Mouse (Mus musculus) hindbrain, embryonic 15.5 days (tissue): ENCODE measurements around the gene Elf1. TPM values are rescaled to one million over a fixed set of nuclear protein-coding genes. Genes with fewer than 3 reads are reported as not detected.
"Not testable (repeated sequence)": the region's sequence is repeated elsewhere in the genome, so short reads cannot be mapped to it uniquely, and the experiment has no call there.

Experiments used
- ATAC-seq: fragments of 200-750 bp; cut with Nextera tagmentation; 2 replicates; pipeline ENCODE4 v1.8.0; 2017; ENCODE audit warnings: low read depth, moderate number of reproducible peaks, moderate TSS enrichment; ENCODE audit not compliant: low FRiP score
- H3K27ac ChIP-seq: fragments of 300-500 bp; sonication (generic); replicated peaks from 2 replicates; pipeline ENCODE4 v1.5.1; 2015; ENCODE audit warnings: mild to moderate bottlenecking, inconsistent platforms
- H3K27me3 ChIP-seq: fragments of 300-500 bp; sonication (generic); 2 replicates; pipeline ENCODE4 v1.6.1; 2015; ENCODE audit warnings: control low read depth, inconsistent platforms
- H3K36me3 ChIP-seq: fragments of 300-500 bp; sonication (generic); 2 replicates; pipeline ENCODE4 v1.6.1; 2015; ENCODE audit warnings: control low read depth, inconsistent platforms
- H3K4me1 ChIP-seq: fragments of 300-500 bp; sonication (generic); replicated peaks from 2 replicates; pipeline ENCODE4 v1.6.1; 2015; ENCODE audit warnings: control low read depth, inconsistent platforms
- H3K4me2 ChIP-seq: fragments of 300-500 bp; sonication (generic); 2 replicates; pipeline ENCODE4 v1.6.1; 2015; ENCODE audit warnings: moderate library complexity, mild to moderate bottlenecking, inconsistent platforms
- H3K4me3 ChIP-seq: fragments of 300-500 bp; sonication (generic); 2 replicates; pipeline ENCODE4 v1.5.1; 2015; ENCODE audit warnings: mild to moderate bottlenecking, inconsistent platforms
- H3K9ac ChIP-seq: fragments of 300-500 bp; sonication (generic); 2 replicates; pipeline ENCODE4 v1.6.1; 2015; ENCODE audit warnings: inconsistent platforms
- H3K9me3 ChIP-seq: fragments of 300-500 bp; sonication (generic); 2 replicates; pipeline ENCODE4 v1.6.1; 2016; ENCODE audit warnings: control low read depth, inconsistent platforms
- WGBS: fragments of 180-500 bp; shearing (Covaris S2); methylation state at CpG from one replicate; pipeline ENCODE4 v1.1.7; 2015; 5-methylcytosine and 5-hydroxymethylcytosine counted together
- polyA plus RNA-seq: library from polyadenylated mRNA; unstranded; fragments of >200 nt; fragmentation: Nextera tagmentation; extraction: Ambion mirVana; gene quantifications from 2 replicates; pipeline ENCODE4 v1.2.1, GENCODE M21; 2015

The Elf1 gene
- polyA plus RNA-seq, 1 experiment from 2014 or later: 2.9 TPM

- Histone ChIP-seq H3K9me3 (no peaks in the 10 kb centered on the region), H3K36me3 (no peaks in the 10 kb centered on the region), H3K27me3 (no peaks in the 10 kb centered on the region), H3K4me3 (no peak overlapping the region), H3K27ac (no peak overlapping the region), H3K4me1 (no peaks in the 10 kb centered on the region), H3K4me2 (no peak overlapping the region), H3K9ac (no peak overlapping the region)
- 85% methylated on average over 8 of the region's 8 CpGs for WGBS
- no peak for ATAC-seq
These were observed 36.3 kb downstream of the Elf1 start for GRCm38 (mm10) chr14:79517185-79517740.

DNA sequence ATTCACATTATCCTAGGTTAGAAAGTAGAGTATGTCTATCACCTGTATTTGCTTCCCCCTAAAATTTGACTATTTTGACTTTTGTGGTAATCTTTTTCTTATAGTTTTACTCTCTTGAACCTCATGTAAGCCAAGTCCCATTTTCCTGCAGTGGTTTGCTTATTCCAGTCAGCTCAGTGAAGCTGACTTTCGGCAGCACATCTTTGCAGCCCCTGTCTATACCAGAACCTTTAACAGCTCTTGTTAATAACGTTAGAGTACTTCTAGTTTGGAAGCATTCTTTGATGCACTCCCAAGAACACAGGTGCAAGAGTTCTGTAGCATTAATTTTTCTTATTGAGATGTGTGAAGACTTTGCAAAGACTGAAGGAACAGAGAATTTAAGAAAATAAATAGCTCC lies 37.1 kb downstream of the Elf1 start:
- WGBS: 86% methylated on average over 2 of the region's 2 CpGs
- Histone ChIP-seq H3K4me2 (no peak overlapping the region), H3K27ac (no peak overlapping the region), H3K36me3 (no peaks in the 10 kb centered on the region), H3K4me1 (no peaks in the 10 kb centered on the region), H3K9me3 (no peaks in the 10 kb centered on the region), H3K9ac (no peak overlapping the region), H3K4me3 (no peak overlapping the region), H3K27me3 (no peaks in the 10 kb centered on the region)
- no peak for ATAC-seq

DNA sequence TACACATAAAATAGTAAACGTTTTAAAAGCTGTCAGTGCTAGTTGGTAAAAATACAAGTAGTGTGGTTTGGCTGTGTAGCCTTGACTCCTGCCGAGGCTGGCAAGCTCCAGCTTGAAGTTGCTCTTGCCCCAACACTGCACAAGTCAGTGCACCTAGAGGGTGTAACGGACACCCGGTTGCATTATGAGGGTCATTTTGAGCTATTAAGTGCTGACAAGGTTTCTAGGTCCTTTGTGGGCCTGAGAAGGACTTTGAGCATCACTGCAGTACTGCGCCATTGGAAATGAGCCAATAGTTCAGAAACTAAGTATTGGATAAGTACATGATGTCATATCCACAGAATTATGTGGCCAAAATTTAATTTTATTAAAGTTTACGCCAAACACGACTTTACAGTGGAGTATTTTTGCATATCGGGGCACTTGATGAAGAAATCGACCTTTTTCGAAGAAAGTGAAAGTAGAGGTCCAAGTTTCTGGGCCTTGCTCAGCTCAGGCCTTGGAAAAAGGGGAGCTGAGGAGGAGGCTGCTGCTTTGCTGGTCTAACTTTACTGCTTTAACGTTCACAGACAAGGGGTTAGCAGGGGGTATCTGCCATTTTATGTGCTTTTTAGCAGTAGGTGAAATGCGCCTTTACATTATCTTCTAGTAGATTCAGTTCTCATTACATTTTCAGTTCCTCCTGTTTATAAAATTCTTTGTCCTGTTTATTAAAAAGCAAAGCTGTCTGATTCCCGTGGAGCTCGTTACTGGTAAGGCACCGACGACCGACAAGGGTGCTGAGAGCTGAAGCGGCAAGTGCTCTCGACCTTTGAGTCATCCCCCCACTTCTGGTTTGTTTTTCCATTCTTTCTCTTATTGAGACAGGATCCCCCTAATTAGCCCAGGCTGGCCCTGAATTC lies 38.0 kb downstream of the Elf1 start:
- Histone ChIP-seq H3K27ac (no peak overlapping the region), H3K4me3 (no peak overlapping the region), H3K27me3 (no peaks in the 10 kb centered on the region), H3K9ac (no peak overlapping the region), H3K36me3 (no peaks in the 10 kb centered on the region), H3K9me3 (no peaks in the 10 kb centered on the region), H3K4me1 (no peaks in the 10 kb centered on the region), H3K4me2 (no peak overlapping the region)
- 76% methylated on average over 19 of the region's 19 CpGs for WGBS
- ATAC-seq: no peak

DNA sequence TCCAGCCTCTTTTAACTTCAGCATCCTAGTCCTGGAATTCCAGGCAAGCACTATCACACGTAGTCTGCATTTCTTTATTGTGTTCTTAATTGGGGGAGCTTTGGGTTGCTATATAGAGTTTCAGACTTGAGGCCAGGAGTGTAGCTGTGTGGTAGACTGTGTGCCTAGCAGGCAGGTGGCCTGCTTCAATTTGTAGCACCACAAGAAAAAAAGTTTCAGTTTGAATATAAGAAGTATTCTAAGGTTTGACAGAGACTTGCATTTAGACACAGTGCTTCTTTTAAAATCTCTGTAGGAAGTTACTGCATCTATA lies 38.6 kb downstream of the Elf1 start:
- H3K27me3 ChIP-seq: no peaks in the 10 kb centered on the region
- no peak overlapping the region for H3K4me2 ChIP-seq
- WGBS: 69% methylated on average over 1 of the region's 1 CpGs
- no peak overlapping the region for H3K4me3 ChIP-seq
- H3K36me3 ChIP-seq: no peaks in the 10 kb centered on the region
- no peak for ATAC-seq
- no peak overlapping the region for H3K27ac ChIP-seq
- H3K9ac ChIP-seq: no peak overlapping the region
- H3K9me3 ChIP-seq: no peaks in the 10 kb centered on the region
- H3K4me1 ChIP-seq: no peaks in the 10 kb centered on the region

DNA sequence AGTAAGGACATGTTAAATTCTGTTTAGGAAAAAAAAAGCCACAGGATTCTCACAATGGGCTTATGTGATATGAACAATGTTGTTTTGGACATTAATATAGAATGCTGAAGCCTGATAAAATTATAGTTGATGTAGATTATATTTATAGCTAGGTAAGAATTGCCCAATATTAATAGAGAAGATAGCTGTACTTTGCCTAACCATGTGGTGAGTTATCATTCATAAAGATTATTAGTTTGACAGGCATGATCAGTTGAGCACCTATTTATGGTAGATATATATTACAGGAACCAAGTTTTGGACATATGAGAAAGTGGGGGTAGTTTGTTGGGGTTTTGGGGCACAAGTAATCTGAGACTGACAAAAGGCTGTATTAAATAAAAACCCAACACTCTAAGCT lies 39.6 kb downstream of the Elf1 start:
- Histone ChIP-seq H3K9ac (no peak overlapping the region), H3K27ac (no peak overlapping the region), H3K4me3 (no peak overlapping the region), H3K27me3 (no peaks in the 10 kb centered on the region), H3K4me2 (no peak overlapping the region), H3K4me1 (no peaks in the 10 kb centered on the region), H3K9me3 (no peaks in the 10 kb centered on the region), H3K36me3 (no peaks in the 10 kb centered on the region)
- ATAC-seq: no peak

DNA sequence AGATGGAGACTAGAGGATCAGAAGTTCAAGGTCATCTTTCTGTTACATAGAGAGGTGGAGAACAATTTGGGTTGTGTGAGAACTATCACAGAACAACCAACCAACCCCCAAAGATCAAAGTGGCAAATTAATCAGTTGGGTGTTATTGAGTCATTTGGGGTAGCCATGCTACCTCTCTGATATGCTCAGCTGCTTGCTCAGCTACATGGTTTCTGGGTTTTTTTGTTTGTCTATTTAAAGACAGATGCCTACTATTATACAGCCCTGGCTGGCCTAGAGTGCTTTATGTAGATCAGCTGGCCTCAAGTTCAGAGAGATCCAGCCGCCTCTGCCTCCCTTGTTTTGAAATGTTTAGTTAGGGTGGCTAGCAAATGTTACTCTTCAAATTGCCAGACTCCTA lies 40.1 kb downstream of the Elf1 start:
- H3K9me3 ChIP-seq: no peaks in the 10 kb centered on the region
- H3K4me3 ChIP-seq: no peak overlapping the region
- WGBS: 81% methylated on average over 1 of the region's 1 CpGs
- H3K4me1 ChIP-seq: no peaks in the 10 kb centered on the region
- H3K4me2 ChIP-seq: no peak overlapping the region
- H3K27me3 ChIP-seq: no peaks in the 10 kb centered on the region
- no peak overlapping the region for H3K27ac ChIP-seq
- no peak for ATAC-seq
- H3K9ac ChIP-seq: no peak overlapping the region
- no peaks in the 10 kb centered on the region for H3K36me3 ChIP-seq

DNA sequence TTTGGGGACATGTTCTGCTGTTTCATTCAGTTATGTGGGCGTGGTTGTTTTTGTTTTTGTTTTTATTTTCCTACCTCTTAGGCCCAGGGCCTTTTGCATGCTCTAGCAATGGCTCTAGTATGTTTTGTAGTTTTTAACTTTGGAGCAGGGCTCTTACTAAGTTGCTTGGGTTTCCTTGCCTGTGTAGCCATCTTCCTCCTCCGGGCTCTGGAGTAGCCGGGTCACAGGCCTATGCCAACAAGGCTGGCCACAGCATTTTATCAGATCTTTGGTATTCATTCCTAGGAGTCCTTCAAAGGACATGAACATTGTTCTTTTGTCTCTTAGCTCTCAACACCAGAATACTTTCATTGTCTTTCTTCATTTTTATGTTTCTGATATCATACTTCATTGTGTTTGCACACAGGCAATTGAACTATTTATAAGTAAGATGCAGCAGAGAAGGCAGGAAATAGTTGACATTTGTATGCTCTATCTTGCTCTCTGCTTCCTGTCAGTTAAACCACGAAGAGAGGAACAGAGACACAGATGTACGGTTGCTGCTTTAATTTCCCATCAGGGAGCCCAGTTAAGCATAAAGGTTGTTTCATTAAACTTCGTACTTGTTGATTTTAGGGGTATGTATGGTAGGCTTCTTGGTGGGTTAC lies 40.6 kb downstream of the Elf1 start:
- no peak for ATAC-seq
- Histone ChIP-seq H3K4me2 (no peak overlapping the region), H3K27ac (no peak overlapping the region), H3K9ac (no peak overlapping the region), H3K4me3 (no peak overlapping the region), H3K9me3 (no peaks in the 10 kb centered on the region), H3K4me1 (no peaks in the 10 kb centered on the region), H3K27me3 (no peaks in the 10 kb centered on the region), H3K36me3 (no peaks in the 10 kb centered on the region)
- WGBS: 75% methylated on average over 6 of the region's 6 CpGs

GRCm38 (mm10) chr14:79522387-79522786 lies 41.4 kb downstream of the Elf1 start:
- WGBS: 94% methylated on average over 9 of the region's 9 CpGs
- H3K36me3 ChIP-seq: no peaks in the 10 kb centered on the region
- H3K4me3 ChIP-seq: no peak overlapping the region
- H3K4me1 ChIP-seq: no peaks in the 10 kb centered on the region
- H3K9ac ChIP-seq: no peak overlapping the region
- no peaks in the 10 kb centered on the region for H3K9me3 ChIP-seq
- H3K4me2 ChIP-seq: no peak overlapping the region
- no peaks in the 10 kb centered on the region for H3K27me3 ChIP-seq
- ATAC-seq: no peak
- no peak overlapping the region for H3K27ac ChIP-seq

- not testable (repeated sequence) for H3K27ac ChIP-seq, H3K36me3 ChIP-seq, ATAC-seq, H3K9ac ChIP-seq, H3K4me2 ChIP-seq, H3K27me3 ChIP-seq, H3K4me3 ChIP-seq, H3K4me1 ChIP-seq, H3K9me3 ChIP-seq
- WGBS: 93% methylated on average over 12 of the region's 12 CpGs
These were observed 45.1 kb downstream of the Elf1 start for GRCm38 (mm10) chr14:79526106-79526505.

DNA sequence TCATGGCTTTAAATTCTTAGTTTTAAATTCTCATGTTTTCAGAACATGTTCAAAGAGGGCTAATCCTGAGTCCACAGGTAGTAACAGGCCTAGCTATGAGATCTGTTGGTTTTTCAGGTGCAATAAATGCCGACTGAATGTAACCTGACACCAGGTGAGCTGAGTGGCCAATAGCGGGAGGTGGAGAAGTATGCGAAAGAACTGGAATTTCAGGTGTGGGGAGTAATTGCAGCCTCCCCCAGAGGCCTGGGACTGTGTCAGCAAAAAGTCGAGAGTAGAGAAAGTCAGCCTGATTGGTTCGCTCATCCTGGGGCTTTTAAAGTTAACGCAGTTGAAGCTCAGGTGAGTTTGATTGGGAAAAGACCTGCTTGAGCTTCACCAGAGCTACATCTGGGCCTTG lies 46.7 kb downstream of the Elf1 start:
- WGBS: 69% methylated on average over 6 of the region's 6 CpGs
- no peaks in the 10 kb centered on the region for H3K9me3 ChIP-seq
- no peaks in the 10 kb centered on the region for H3K27me3 ChIP-seq
- no peaks in the 10 kb centered on the region for H3K4me1 ChIP-seq
- H3K36me3 ChIP-seq: no peaks in the 10 kb centered on the region
- no peak overlapping the region for H3K27ac ChIP-seq
- no peak for ATAC-seq
- no peak overlapping the region for H3K4me2 ChIP-seq
- no peak overlapping the region for H3K4me3 ChIP-seq
- no peak overlapping the region for H3K9ac ChIP-seq

DNA sequence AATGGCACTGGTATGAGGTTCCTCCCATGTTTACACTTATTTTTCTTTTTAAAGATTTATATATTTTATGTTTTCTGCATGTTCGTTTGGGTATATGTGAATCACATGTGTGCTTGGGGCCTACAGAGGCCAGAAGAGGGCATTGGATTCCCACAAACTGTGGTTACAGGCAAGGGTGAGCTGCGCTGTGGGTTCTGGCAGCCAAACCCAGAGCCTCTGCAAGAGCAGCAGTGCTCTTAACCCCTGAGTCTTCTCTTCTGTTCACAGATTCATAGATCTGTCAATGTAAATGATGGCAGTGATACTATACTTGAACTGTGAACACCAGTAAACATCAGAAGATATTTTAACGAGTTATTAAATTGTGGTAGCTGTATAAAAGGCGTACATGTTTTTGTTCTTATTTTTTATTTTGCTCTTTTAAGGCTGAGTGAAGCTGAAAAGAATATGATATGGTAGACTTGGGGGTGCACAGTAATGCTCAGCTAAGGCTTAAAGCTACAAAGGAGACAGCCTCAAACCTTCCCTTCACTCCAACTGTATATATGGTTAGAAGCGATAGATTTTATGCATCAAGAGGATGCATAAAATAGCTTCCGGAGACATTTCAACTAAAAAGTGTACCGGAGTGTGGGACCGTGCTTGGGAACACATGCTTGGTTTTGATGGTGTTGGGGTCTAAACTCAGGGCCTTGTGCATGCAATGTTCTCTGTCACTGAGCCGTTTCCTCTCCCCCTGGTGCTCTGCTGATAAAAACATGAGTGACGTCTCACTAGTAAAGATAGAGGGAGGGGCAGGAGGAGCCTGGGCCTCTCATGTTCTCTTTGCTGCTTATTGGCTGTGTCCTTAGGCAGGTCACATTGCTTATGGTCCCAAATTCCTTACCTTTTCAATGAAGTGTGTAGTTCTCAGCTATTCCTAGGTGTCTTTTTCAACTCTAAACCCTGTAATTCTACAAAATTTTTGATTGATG lies 48.9 kb downstream of the Elf1 start:
- no peak overlapping the region for H3K9ac ChIP-seq
- no peak for ATAC-seq
- H3K4me1 ChIP-seq: no peaks in the 10 kb centered on the region
- no peak overlapping the region for H3K4me2 ChIP-seq
- no peak overlapping the region for H3K4me3 ChIP-seq
- no peaks in the 10 kb centered on the region for H3K36me3 ChIP-seq
- no peaks in the 10 kb centered on the region for H3K27me3 ChIP-seq
- WGBS: 87% methylated on average over 10 of the region's 10 CpGs
- no peak overlapping the region for H3K27ac ChIP-seq
- no peaks in the 10 kb centered on the region for H3K9me3 ChIP-seq

GRCm38 (mm10) chr14:79530761-79531160 lies 49.8 kb downstream of the Elf1 start:
- Histone ChIP-seq H3K9me3 (no peaks in the 10 kb centered on the region), H3K36me3 (no peaks in the 10 kb centered on the region), H3K27me3 (no peaks in the 10 kb centered on the region), H3K9ac (no peak overlapping the region), H3K4me2 (no peak overlapping the region), H3K4me1 (no peaks in the 10 kb centered on the region), H3K4me3 (no peak overlapping the region), H3K27ac (no peak overlapping the region)
- 88% methylated on average over 6 of the region's 6 CpGs for WGBS
- no peak for ATAC-seq
